Mouse (Mus musculus) midbrain, embryonic 13.5 days (tissue): ENCODE data around the gene Card19. TPM values are rescaled to one million over a fixed set of nuclear protein-coding genes. Genes with fewer than 3 reads are reported as not detected.

Experiments
- ATAC-seq: fragments of 200-750 bp; cut with Nextera tagmentation; 2 replicates; pipeline ENCODE4 v1.8.0; 2017; ENCODE audit warnings: mild to moderate bottlenecking, moderate TSS enrichment, moderate library complexity
- H3K27ac ChIP-seq: fragments of 300-500 bp; sonication (generic); 2 replicates; pipeline ENCODE4 v1.5.1; 2015; ENCODE audit warnings: inconsistent platforms, mild to moderate bottlenecking, moderate library complexity
- H3K27me3 ChIP-seq: fragments of 300-500 bp; sonication (generic); 2 replicates; pipeline ENCODE4 v1.6.1; 2015; ENCODE audit warnings: mild to moderate bottlenecking, inconsistent platforms
- H3K36me3 ChIP-seq: fragments of 300-500 bp; sonication (generic); 2 replicates; pipeline ENCODE4 v1.6.1; 2015; ENCODE audit warnings: mild to moderate bottlenecking, inconsistent platforms
- H3K4me1 ChIP-seq: fragments of 300-500 bp; sonication (generic); replicated peaks from 2 replicates; pipeline ENCODE4 v1.6.1; 2015; ENCODE audit warnings: inconsistent platforms
- H3K4me2 ChIP-seq: fragments of 300-500 bp; sonication (generic); replicated peaks from 2 replicates; pipeline ENCODE4 v1.6.1; 2015; ENCODE audit warnings: moderate library complexity, mild to moderate bottlenecking, inconsistent platforms
- H3K4me3 ChIP-seq: fragments of 300-500 bp; sonication (generic); replicated peaks from 2 replicates; pipeline ENCODE4 v1.5.1; 2015; ENCODE audit warnings: mild to moderate bottlenecking, inconsistent platforms
- H3K9ac ChIP-seq: fragments of 300-500 bp; sonication (generic); replicated peaks from 2 replicates; pipeline ENCODE4 v1.6.1; 2015; ENCODE audit warnings: mild to moderate bottlenecking, inconsistent platforms
- H3K9me3 ChIP-seq: fragments of 300-500 bp; sonication (generic); 2 replicates; pipeline ENCODE4 v1.6.1; 2016; ENCODE audit warnings: mild to moderate bottlenecking, inconsistent platforms
- WGBS: fragments of 180-500 bp; shearing (Covaris S2); methylation state at CpG from one replicate; pipeline ENCODE4 v1.1.7; 2015; 5-methylcytosine and 5-hydroxymethylcytosine counted together
- polyA plus RNA-seq: library from polyadenylated mRNA; unstranded; fragments of >200 nt; fragmentation: Nextera tagmentation; extraction: Ambion mirVana; gene quantifications from 2 replicates; pipeline ENCODE4 v1.2.1, GENCODE M21; 2015

Card19 gene
- polyA plus RNA-seq, 1 experiment from 2014 or later = 18.9 TPM

GRCm38 (mm10) chr13:49246626-49247025, 30.8 kb upstream of the Card19 start:
- Histone ChIP-seq H3K9ac (no peak overlapping the region), H3K4me2 (no peak overlapping the region), H3K9me3 (no peaks in the 10 kb centered on the region), H3K4me1 (peaks cover 8% of the 10 kb centered on the region), H3K27me3 (peaks cover 39% of the 10 kb centered on the region), H3K36me3 (no peaks in the 10 kb centered on the region), H3K27ac (no peak overlapping the region), H3K4me3 (no peak overlapping the region)
- ATAC-seq = no peak
- 70% methylated on average over 2 of the region's 2 CpGs for WGBS

GRCm38 (mm10) chr13:49246011-49246410, 30.2 kb upstream of the Card19 start:
- Histone ChIP-seq H3K4me1 (peaks cover 8% of the 10 kb centered on the region), H3K9me3 (no peaks in the 10 kb centered on the region), H3K36me3 (no peaks in the 10 kb centered on the region), H3K4me3 (no peak overlapping the region), H3K27ac (no peak overlapping the region), H3K9ac (no peak overlapping the region), H3K27me3 (peaks cover 39% of the 10 kb centered on the region), H3K4me2 (no peak overlapping the region)
- WGBS = 84% methylated on average over 3 of the region's 3 CpGs
- ATAC-seq = no peak

DNA sequence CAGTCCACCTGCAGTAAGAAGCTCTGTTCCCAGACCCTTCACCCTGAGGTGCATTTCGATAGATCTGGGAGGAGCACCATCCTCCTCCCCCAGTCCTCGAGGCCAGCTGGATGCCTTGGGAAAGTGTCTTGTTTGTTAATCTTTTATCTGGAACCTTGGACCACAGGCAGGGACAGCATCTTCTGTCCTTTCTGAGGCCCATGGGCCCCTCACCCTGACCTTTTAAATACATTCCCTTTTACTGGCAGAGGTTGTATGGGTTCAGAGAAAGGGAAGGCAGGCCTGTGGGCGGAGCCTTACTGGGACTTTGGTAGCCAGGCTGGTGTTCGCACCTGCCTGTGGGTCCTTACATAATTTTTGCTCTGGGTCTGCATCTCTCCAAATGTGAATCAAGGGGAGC, 29.4 kb upstream of the Card19 start:
- H3K36me3 ChIP-seq = no peaks in the 10 kb centered on the region
- WGBS = 54% methylated on average over 4 of the region's 4 CpGs
- H3K4me3 ChIP-seq = no peak overlapping the region
- H3K9ac ChIP-seq = no peak overlapping the region
- H3K27ac ChIP-seq = no peak overlapping the region
- H3K27me3 ChIP-seq = peaks cover 39% of the 10 kb centered on the region
- peaks cover 8% of the 10 kb centered on the region for H3K4me1 ChIP-seq
- no peak overlapping the region for H3K4me2 ChIP-seq
- ATAC-seq = no peak
- no peaks in the 10 kb centered on the region for H3K9me3 ChIP-seq

GRCm38 (mm10) chr13:49243492-49243891, 27.7 kb upstream of the Card19 start:
- no peak for ATAC-seq
- Histone ChIP-seq H3K4me3 (no peak overlapping the region), H3K36me3 (no peaks in the 10 kb centered on the region), H3K4me2 (no peak overlapping the region), H3K27ac (no peak overlapping the region), H3K27me3 (peaks cover 30% of the 10 kb centered on the region), H3K9me3 (no peaks in the 10 kb centered on the region), H3K9ac (no peak overlapping the region), H3K4me1 (peaks cover 8% of the 10 kb centered on the region)
- 93% methylated on average over 2 of the region's 2 CpGs for WGBS

- ATAC-seq = no peak
- 83% methylated on average over 9 of the region's 9 CpGs for WGBS
- no peak overlapping the region for H3K9ac ChIP-seq
These were observed 26.7 kb upstream of the Card19 start for GRCm38 (mm10) chr13:49242321-49243065.

DNA sequence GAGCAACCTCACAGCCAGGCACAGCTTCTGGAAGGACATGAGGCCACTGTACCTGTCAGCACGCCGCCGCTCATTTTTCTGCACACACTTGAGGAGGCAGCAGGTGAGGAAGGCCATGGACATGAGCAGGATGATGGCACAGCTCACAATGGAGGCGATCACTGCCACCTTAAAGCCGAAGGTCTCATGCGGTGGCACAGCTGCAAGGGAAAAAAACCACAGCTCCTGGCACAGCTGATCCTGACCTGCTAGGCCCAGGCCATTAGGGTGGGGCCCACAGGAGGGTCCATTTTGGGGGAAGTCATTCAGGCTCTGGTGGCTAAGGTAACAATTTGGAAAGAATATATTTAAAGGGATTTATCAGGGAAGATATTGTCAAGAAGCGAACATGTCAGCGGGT, 22.9 kb upstream of the Card19 start:
- 93% methylated on average over 8 of the region's 8 CpGs for WGBS
- no peak overlapping the region for H3K4me2 ChIP-seq

More at GRCm38 (mm10) chr13:49242321-49243065, 26.7 kb upstream of the Card19 start:
- no peaks in the 10 kb centered on the region for H3K36me3 ChIP-seq
- no peak overlapping the region for H3K4me3 ChIP-seq
- H3K4me2 ChIP-seq = no peak overlapping the region
- no peak overlapping the region for H3K27ac ChIP-seq
- peaks cover 20% of the 10 kb centered on the region for H3K27me3 ChIP-seq
- peaks cover under 1% of the 10 kb centered on the region; the same call in 1 of the 2 replicates for H3K4me1 ChIP-seq
- H3K9me3 ChIP-seq = no peaks in the 10 kb centered on the region

DNA sequence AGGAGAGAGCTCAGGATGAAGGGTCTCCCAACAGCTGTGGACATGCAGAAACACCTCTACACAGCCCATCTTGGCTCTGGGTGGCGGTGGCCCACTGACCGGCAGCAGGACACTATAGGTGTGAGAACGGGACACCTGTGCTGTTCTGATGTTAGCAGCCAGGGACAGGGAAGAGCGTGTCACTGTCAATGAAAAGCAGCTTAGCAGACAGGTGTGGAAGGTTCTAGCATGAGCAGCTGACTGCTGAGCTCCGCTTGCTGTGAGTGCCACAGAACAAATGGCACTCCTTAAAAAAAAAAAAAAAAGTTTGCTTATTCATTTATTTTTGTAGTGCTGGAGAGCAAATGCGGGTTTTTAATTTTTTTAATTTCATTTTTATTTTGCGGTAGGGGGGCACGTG, 21.8 kb upstream of the Card19 start:
- Histone ChIP-seq H3K9me3 (no peaks in the 10 kb centered on the region), H3K9ac (no peak overlapping the region), H3K4me3 (no peak overlapping the region), H3K27ac (no peak overlapping the region), H3K4me1 (no peaks in the 10 kb centered on the region), H3K27me3 (no peaks in the 10 kb centered on the region), H3K4me2 (no peak overlapping the region), H3K36me3 (no peaks in the 10 kb centered on the region)
- 95% methylated on average over 8 of the region's 8 CpGs for WGBS
- no peak for ATAC-seq

More for the DNA sequence above, 22.9 kb upstream of the Card19 start:
- Histone ChIP-seq H3K9ac (no peak overlapping the region), H3K36me3 (no peaks in the 10 kb centered on the region), H3K27me3 (no peaks in the 10 kb centered on the region), H3K27ac (no peak overlapping the region), H3K4me3 (no peak overlapping the region), H3K9me3 (no peaks in the 10 kb centered on the region), H3K4me1 (no peaks in the 10 kb centered on the region)
- ATAC-seq = no peak

DNA sequence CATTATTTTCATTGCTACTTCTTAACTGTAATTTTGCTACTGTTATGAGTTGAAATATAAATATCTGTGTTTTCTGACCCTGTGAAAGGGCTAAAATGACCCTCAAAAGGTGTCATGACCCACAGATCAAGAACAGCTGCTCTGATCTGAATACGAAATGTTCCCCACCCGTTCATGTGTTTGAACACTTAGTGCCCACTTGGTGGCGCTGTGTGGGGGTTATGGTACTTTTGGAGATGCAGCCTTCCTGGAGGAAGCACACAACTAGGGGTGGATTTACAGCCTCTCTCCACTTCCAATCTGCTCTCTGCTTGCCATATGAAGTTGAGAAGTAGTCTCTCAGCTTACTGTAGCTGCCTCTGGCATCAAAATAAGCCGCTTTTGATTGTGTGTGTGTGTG, 18.9 kb upstream of the Card19 start:
- no peaks in the 10 kb centered on the region for H3K36me3 ChIP-seq
- no peaks in the 10 kb centered on the region for H3K9me3 ChIP-seq
- no peaks in the 10 kb centered on the region for H3K27me3 ChIP-seq
- no peak overlapping the region for H3K4me2 ChIP-seq
- WGBS = 94% methylated on average over 4 of the region's 4 CpGs
- H3K9ac ChIP-seq = no peak overlapping the region
- ATAC-seq = no peak
- H3K4me1 ChIP-seq = no peaks in the 10 kb centered on the region
- no peak overlapping the region for H3K27ac ChIP-seq
- H3K4me3 ChIP-seq = no peak overlapping the region

DNA sequence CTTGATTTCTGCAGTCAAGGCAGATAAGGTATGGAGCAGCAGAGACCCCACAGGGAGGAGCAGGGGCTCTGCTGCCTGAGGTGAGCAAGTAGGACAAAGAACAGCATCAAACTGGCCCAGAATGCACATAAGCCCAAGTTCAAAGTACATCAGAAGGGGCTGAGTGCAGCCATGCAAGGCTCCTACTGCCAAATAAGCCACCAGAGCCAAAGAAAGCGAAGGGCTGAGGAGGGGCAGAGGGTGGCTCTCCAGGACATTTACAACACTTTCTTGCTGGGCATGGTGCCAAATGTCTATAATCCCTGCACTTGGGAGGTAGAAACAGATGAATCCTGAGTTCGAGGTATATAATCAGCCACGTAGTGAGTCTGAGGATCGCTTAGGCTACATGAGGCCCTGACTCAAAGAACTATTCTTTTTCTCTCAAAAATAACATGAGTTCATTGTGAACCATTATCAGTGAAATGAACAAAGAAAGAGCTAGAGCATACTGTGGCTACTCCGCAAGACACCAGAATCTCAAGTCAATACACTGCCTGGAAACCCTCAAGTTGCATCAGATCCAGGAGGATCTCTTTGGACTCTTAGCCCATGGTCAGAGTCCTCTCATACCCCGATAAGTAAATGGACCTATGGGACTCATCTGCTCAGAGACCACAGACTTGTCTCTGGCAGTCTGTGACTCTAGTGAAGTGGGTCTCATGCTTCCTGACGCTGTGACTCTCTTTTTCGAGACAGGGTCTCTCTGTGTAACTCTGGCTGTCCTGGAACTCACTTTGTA, 18.1 kb upstream of the Card19 start:
- no peak for ATAC-seq
- H3K27me3 ChIP-seq = no peaks in the 10 kb centered on the region

DNA sequence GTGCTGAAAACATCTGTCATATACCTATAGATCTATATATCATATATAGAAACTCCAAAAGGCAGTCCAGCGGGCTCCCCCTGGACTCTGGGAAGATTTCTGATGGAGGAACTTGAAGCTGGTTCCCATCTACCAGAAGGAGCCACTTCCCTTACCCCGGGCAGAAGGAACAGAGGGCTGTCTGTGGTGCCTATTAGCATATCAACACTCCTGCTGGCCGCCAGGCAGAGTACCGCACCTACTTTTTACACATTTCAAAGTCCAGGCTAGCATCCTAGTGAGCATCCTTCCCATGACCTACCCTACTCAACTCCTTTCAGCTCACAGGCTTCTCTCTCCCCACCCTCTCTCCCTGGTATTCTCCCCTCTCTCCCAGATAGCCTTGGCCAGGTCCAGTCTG, 9.8 kb upstream of the Card19 start:
- H3K27me3 ChIP-seq = peaks cover 11% of the 10 kb centered on the region; the same call in 1 of the 2 replicates
- H3K9me3 ChIP-seq = no peaks in the 10 kb centered on the region
- H3K4me1 ChIP-seq = no peaks in the 10 kb centered on the region
- H3K4me3 ChIP-seq = no peak overlapping the region
- no peaks in the 10 kb centered on the region for H3K36me3 ChIP-seq
- no peak overlapping the region for H3K9ac ChIP-seq
- no peak for ATAC-seq
- H3K27ac ChIP-seq = no peak overlapping the region
- H3K4me2 ChIP-seq = no peak overlapping the region
- WGBS = 32% methylated on average over 4 of the region's 4 CpGs

More for the DNA sequence above, 18.1 kb upstream of the Card19 start:
- H3K4me2 ChIP-seq = no peak overlapping the region
- H3K9ac ChIP-seq = no peak overlapping the region
- no peak overlapping the region for H3K4me3 ChIP-seq
- H3K27ac ChIP-seq = no peak overlapping the region
- H3K36me3 ChIP-seq = no peaks in the 10 kb centered on the region
- WGBS = 91% methylated on average over 8 of the region's 8 CpGs
- no peaks in the 10 kb centered on the region for H3K4me1 ChIP-seq
- H3K9me3 ChIP-seq = no peaks in the 10 kb centered on the region

- WGBS = 68% methylated on average over 3 of the region's 3 CpGs
- no peaks in the 10 kb centered on the region for H3K4me1 ChIP-seq
- H3K27ac ChIP-seq = no peak overlapping the region
- no peak overlapping the region for H3K4me3 ChIP-seq
- H3K4me2 ChIP-seq = no peak overlapping the region
- no peaks in the 10 kb centered on the region for H3K36me3 ChIP-seq
- no peaks in the 10 kb centered on the region for H3K9me3 ChIP-seq
- no peak overlapping the region for H3K9ac ChIP-seq
- no peak for ATAC-seq
- peaks cover 14% of the 10 kb centered on the region; the same call in 1 of the 2 replicates for H3K27me3 ChIP-seq
These were observed 9.3 kb upstream of the Card19 start for GRCm38 (mm10) chr13:49225159-49225558.

GRCm38 (mm10) chr13:49224729-49225128, 8.9 kb upstream of the Card19 start:
- H3K36me3 ChIP-seq = no peaks in the 10 kb centered on the region
- no peak overlapping the region for H3K27ac ChIP-seq
- H3K4me1 ChIP-seq = no peaks in the 10 kb centered on the region
- peaks cover 16% of the 10 kb centered on the region; the same call in 1 of the 2 replicates for H3K27me3 ChIP-seq
- H3K4me2 ChIP-seq = no peak overlapping the region
- WGBS = 23% methylated on average over 6 of the region's 6 CpGs
- no peaks in the 10 kb centered on the region for H3K9me3 ChIP-seq
- H3K9ac ChIP-seq = no peak overlapping the region
- H3K4me3 ChIP-seq = no peak overlapping the region
- no peak for ATAC-seq
